Mouse (Mus musculus) kidney, postnatal 4 days (tissue): Measurements from ENCODE around the gene Pin1.
"Not testable (repeated sequence)": the region's sequence is repeated elsewhere in the genome, so short reads cannot be mapped to it uniquely, and the experiment has no call there.

ENCODE experiments used
- DNase-seq, 2 experiments: peaks; one replicate each; pipeline ENCODE4 v3.0.0; 2021; ENCODE audit warnings: mixed read lengths in 2 of 2

Pin1 gene

GRCm38 (mm10) chr9:20651602-20652259 is at the start of gene Pin1:
Gene Pin1, plus strand, starts transcription at chr9:20652095.
- peak; percentile 98 to 99 for DNase-seq

GRCm38 (mm10) chr9:20606269-20606668 is 45.6 kb upstream of the Pin1 start:
- DNase-seq: no peak

- DNase-seq: peak; percentile 85 to 93
Measured at GRCm38 (mm10) chr9:20607100-20607974, 44.6 kb upstream of the Pin1 start.

GRCm38 (mm10) chr9:20609831-20610464 is 41.9 kb upstream of the Pin1 start:
- DNase-seq: no peak

- DNase-seq: no peak
Measured at GRCm38 (mm10) chr9:20611976-20612375, 39.9 kb upstream of the Pin1 start.

GRCm38 (mm10) chr9:20616685-20617084 is 35.2 kb upstream of the Pin1 start:
- DNase-seq: no peak

GRCm38 (mm10) chr9:20631332-20631731 is 20.6 kb upstream of the Pin1 start:
- DNase-seq: no peak

- DNase-seq: not testable (repeated sequence)
Measured at GRCm38 (mm10) chr9:20635676-20636075, 16.2 kb upstream of the Pin1 start.

- DNase-seq: no peak
Measured at GRCm38 (mm10) chr9:20636256-20636655, 15.6 kb upstream of the Pin1 start.

GRCm38 (mm10) chr9:20636790-20637189 is 15.1 kb upstream of the Pin1 start:
- DNase-seq: no peak

GRCm38 (mm10) chr9:20638552-20638951 is 13.3 kb upstream of the Pin1 start:
- no peak for DNase-seq

GRCm38 (mm10) chr9:20639486-20639885 is 12.4 kb upstream of the Pin1 start:
- DNase-seq: no peak

- DNase-seq: no peak
Measured at GRCm38 (mm10) chr9:20641501-20641900, 10.4 kb upstream of the Pin1 start.

GRCm38 (mm10) chr9:20642101-20642895 is 9.6 kb upstream of the Pin1 start, which contains the start of gene Ubl5:
Gene Ubl5, plus strand, starts transcription at chr9:20642878.
- DNase-seq: peak; percentile 96 to 98

GRCm38 (mm10) chr9:20642896-20643466 is 8.9 kb upstream of the Pin1 start:
- DNase-seq: peak; percentile 91 to 94

GRCm38 (mm10) chr9:20643781-20644180 is 8.1 kb upstream of the Pin1 start:
- DNase-seq: no peak

GRCm38 (mm10) chr9:20644360-20645081 is 7.4 kb upstream of the Pin1 start, which contains the start of gene Fbxl12:
Gene Fbxl12, minus strand, starts transcription at chr9:20644767.
- peak; percentile 76 to 85 for DNase-seq

- no peak for DNase-seq
Measured at GRCm38 (mm10) chr9:20645121-20645520, 6.8 kb upstream of the Pin1 start.

GRCm38 (mm10) chr9:20652260-20652658 is 364 bp downstream of the Pin1 start:
- no peak for DNase-seq

- no peak for DNase-seq
Measured at GRCm38 (mm10) chr9:20653859-20654258, 2.0 kb downstream of the Pin1 start.

GRCm38 (mm10) chr9:20657546-20657945 is 5.7 kb downstream of the Pin1 start:
- no peak for DNase-seq
